7 mouse cellular contexts compared by ENCODE assay signal in the genomic region with DNA sequence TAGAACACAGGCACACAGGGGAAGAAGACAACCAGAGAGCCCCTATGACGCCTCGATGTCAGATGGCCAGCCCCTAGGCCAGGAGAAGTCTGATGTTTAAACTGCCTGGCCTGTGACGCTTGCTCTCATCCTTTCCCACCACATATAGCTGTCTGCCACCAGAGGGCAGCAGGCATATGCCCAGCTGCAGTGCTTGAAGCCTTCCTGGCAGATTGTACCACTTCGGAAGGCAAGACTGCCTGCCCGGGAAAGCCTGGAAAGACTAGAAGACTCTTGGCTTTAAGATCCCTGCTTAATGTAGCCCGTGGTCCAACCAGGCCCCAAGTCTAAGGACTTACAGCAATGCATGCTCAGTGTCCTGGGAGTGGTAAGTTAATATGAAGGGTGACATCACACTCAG. TPM values are rescaled to one million over a fixed set of nuclear protein-coding genes. Genes with fewer than 3 reads are reported as not detected.
DNase-seq lines count a peak whose midpoint lies in the region; ATAC-seq and TF ChIP-seq lines count a peak whose summit lies in the region.

No protein-coding gene starts in this region.

- H3K36me3 ChIP-seq in intestine, embryonic 15.5 days: no peaks in the 10 kb centered on the region
- no peaks in the 10 kb centered on the region for H3K36me3 ChIP-seq in midbrain, embryonic 10.5 days

- peak; percentile 92 for DNase-seq in adipocyte (ENCODE audit: low spot score)
- peak; percentile 67 for DNase-seq in gastrocnemius, postnatal 25 days
- DNase-seq in left cerebral cortex, postnatal 14 days (ENCODE audit: low spot score in 2 of 2): peak; percentile 84 to 88
- DNase-seq in midbrain, embryonic 10.5 days (ENCODE audit: low spot score): peak; percentile 78
- peak; percentile 75 for DNase-seq in right cerebral cortex, postnatal 4 days

- intact Hi-C loops in left cerebral cortex, postnatal 14 days (cut with DNase I): loop anchor here (5.0 to 10.0 kb wide), 3 partner anchors 110 to 417 kb away; no protein-coding TSS in a partner anchor

- no peak for TF ChIP-seq POLR2A in cortical plate, adult 2 months (IDR thresholded peaks at IDR 0.05; ENCODE audit: extremely low read depth, insufficient read depth, low read length)

- H3K27ac ChIP-seq in cortical plate, adult 2 months (ENCODE audit: insufficient read depth, low read length): no peak overlapping the region
- H3K27ac ChIP-seq in intestine, embryonic 15.5 days: no peak overlapping the region
- no peak overlapping the region for H3K27ac ChIP-seq in midbrain, embryonic 10.5 days (replicated peaks)

- peak; percentile 94 for TF ChIP-seq CTCF in cortical plate, adult 2 months (IDR thresholded peaks at IDR 0.05; ENCODE audit: extremely low read depth, insufficient read depth, low read length)

- H3K9ac ChIP-seq in intestine, embryonic 15.5 days: no peak overlapping the region

- no peaks in the 10 kb centered on the region for H3K9me3 ChIP-seq in intestine, embryonic 15.5 days
- H3K9me3 ChIP-seq in midbrain, embryonic 10.5 days (replicated peaks): no peaks in the 10 kb centered on the region

- WGBS in intestine, embryonic 15.5 days: 3% methylated on average over 6 of the region's 6 CpGs
- WGBS in midbrain, embryonic 10.5 days: 18% methylated on average over 6 of the region's 6 CpGs

- peak; percentile 58 for ATAC-seq in intestine, embryonic 15.5 days

- no peaks in the 10 kb centered on the region for H3K27me3 ChIP-seq in intestine, embryonic 15.5 days (replicated peaks)
- H3K27me3 ChIP-seq in midbrain, embryonic 10.5 days (ENCODE audit: low read depth, poor library complexity, severe bottlenecking): peaks cover 29% of the 10 kb centered on the region

- no peak overlapping the region for H3K4me3 ChIP-seq in cortical plate, adult 2 months (ENCODE audit: insufficient read depth, low read length)
- no peak overlapping the region for H3K4me3 ChIP-seq in intestine, embryonic 15.5 days (replicated peaks)
- H3K4me3 ChIP-seq in midbrain, embryonic 10.5 days: no peak overlapping the region

- H3K4me2 ChIP-seq in intestine, embryonic 15.5 days (replicated peaks): peak overlapping the region; percentile 29; the same call in 1 of the 2 replicates

- no peaks in the 10 kb centered on the region for H3K4me1 ChIP-seq in cortical plate, adult 2 months (ENCODE audit: control insufficient read depth, insufficient read depth, low read length)
- H3K4me1 ChIP-seq in intestine, embryonic 15.5 days (replicated peaks): peaks cover 13% of the 10 kb centered on the region
- peaks cover 29% of the 10 kb centered on the region for H3K4me1 ChIP-seq in midbrain, embryonic 10.5 days

RNA-seq across cellular contexts. Expression of gene Bfsp1, which starts 4.4 kb away (rescaled TPM):
- polyA plus RNA-seq in cortical plate, adult 2 months (2012; rRNA removed): 0.81 and 0.98 TPM in 2 replicates
- under 1 TPM; 0.26 to 0.46 TPM for total RNA-seq in gastrocnemius, postnatal 25 days (2021)
- polyA plus RNA-seq in intestine, embryonic 15.5 days (2015; fragmentation: Nextera tagmentation; extraction: Ambion mirVana): 4.2 and 4.3 TPM in 2 replicates
- 1 to 10 TPM; 1.4 to 1.8 TPM for total RNA-seq in left cerebral cortex, postnatal 14 days (2021)
- polyA plus RNA-seq in midbrain, embryonic 10.5 days (2016; fragmentation: Nextera tagmentation; extraction: Ambion mirVana): 1.7 and 2.2 TPM in 2 replicates

RNA-seq across cellular contexts. Expression of gene Dstn, which starts 47.8 kb away (rescaled TPM):
- polyA plus RNA-seq in cortical plate, adult 2 months (2012; rRNA removed): 128 and 132 TPM in 2 replicates
- 10 to 100 TPM; 26.4 to 41.7 TPM for total RNA-seq in gastrocnemius, postnatal 25 days (2021)
- 674 and 711 TPM in 2 replicates for polyA plus RNA-seq in intestine, embryonic 15.5 days (2015; fragmentation: Nextera tagmentation; extraction: Ambion mirVana)
- 100 to 1,000 TPM; 213 to 219 TPM for total RNA-seq in left cerebral cortex, postnatal 14 days (2021)
- 314 and 333 TPM in 2 replicates for polyA plus RNA-seq in midbrain, embryonic 10.5 days (2016; fragmentation: Nextera tagmentation; extraction: Ambion mirVana)
